25 mouse cellular contexts compared by ENCODE assay signal in genomic region chr3:126589556-126589955, GRCm38 (mm10). TPM values are rescaled to one million over a fixed set of nuclear protein-coding genes. Genes with fewer than 3 reads are reported as not detected.
DNase-seq lines count a peak whose midpoint lies in the region; ATAC-seq and TF ChIP-seq lines count a peak whose summit lies in the region.
"Had no signal": no experiment of that assay in that cellular context is flagged by ENCODE, and none has a peak within 500 bp of the region (broad histone marks: within the 10 kb centered on the region; RNA-seq: fewer than 3 reads in every experiment).

No protein-coding gene starts in this region.

- H3K9ac ChIP-seq in forebrain, postnatal 0 days = no peak overlapping the region
- H3K9ac ChIP-seq: embryonic facial prominence, embryonic 13.5 days; forebrain, embryonic 12.5 days; forebrain, embryonic 15.5 days; hindbrain, embryonic 12.5 days had no signal

- no peaks in the 10 kb centered on the region for H3K4me1 ChIP-seq in forebrain, postnatal 0 days (ENCODE audit: insufficient read depth)
- H3K4me1 ChIP-seq: embryonic facial prominence, embryonic 10.5 days; embryonic facial prominence, embryonic 13.5 days; forebrain, embryonic 12.5 days; forebrain, embryonic 15.5 days; hindbrain, embryonic 12.5 days had no signal

- no peaks in the 10 kb centered on the region for H3K36me3 ChIP-seq in forebrain, postnatal 0 days (ENCODE audit: insufficient read depth)
- H3K36me3 ChIP-seq: embryonic facial prominence, embryonic 10.5 days; embryonic facial prominence, embryonic 13.5 days; forebrain, embryonic 12.5 days; forebrain, embryonic 15.5 days; hindbrain, embryonic 12.5 days had no signal

- peak; percentile 67 for ATAC-seq in activated CD4-positive, CD25-positive, alpha-beta regulatory T cell, adult 4 months
- no peak for ATAC-seq in forebrain, postnatal 0 days
- ATAC-seq: forebrain, embryonic 15.5 days; hindbrain, embryonic 16.5 days; intestine, postnatal 0 days had no signal

- no peaks in the 10 kb centered on the region for H3K9me3 ChIP-seq in forebrain, postnatal 0 days (ENCODE audit: low read length)
- H3K9me3 ChIP-seq: embryonic facial prominence, embryonic 10.5 days; embryonic facial prominence, embryonic 13.5 days; forebrain, embryonic 12.5 days; forebrain, embryonic 15.5 days; hindbrain, embryonic 12.5 days had no signal

- no peaks in the 10 kb centered on the region for H3K27me3 ChIP-seq in forebrain, postnatal 0 days (ENCODE audit: insufficient read depth, low read length)
- H3K27me3 ChIP-seq: embryonic facial prominence, embryonic 13.5 days; forebrain, embryonic 12.5 days; forebrain, embryonic 15.5 days; hindbrain, embryonic 12.5 days had no signal

- no peak overlapping the region for H3K4me2 ChIP-seq in forebrain, postnatal 0 days (ENCODE audit: low read depth)
- H3K4me2 ChIP-seq: embryonic facial prominence, embryonic 13.5 days; forebrain, embryonic 12.5 days; forebrain, embryonic 15.5 days; heart, embryonic 11.5 days; hindbrain, embryonic 12.5 days had no signal

- 90% methylated on average over 7 of the region's 7 CpGs for WGBS in forebrain, postnatal 0 days

- DNase-seq in thymus, postnatal 0 days (ENCODE audit: low spot score) = peak; percentile 32
- DNase-seq in thymus, postnatal 4 days = no peak
- DNase-seq in naive thymus-derived CD4-positive, alpha-beta T cell, adult 2 months (ENCODE audit: low read depth) = peak; percentile 79
- no peak for DNase-seq in right cerebral cortex, postnatal 14 days
- DNase-seq in forebrain, postnatal 0 days = no peak
- DNase-seq: adrenal gland, adult 2 months; adrenal gland, postnatal 25 days; cerebellum, adult 11-12 months; cerebellum, adult 8-10 months; cerebellum, postnatal 10 days; cerebellum, postnatal 36 days; embryo, embryonic 11 days; gastrocnemius, adult 2 months; gastrocnemius, postnatal 14 days; heart, adult 11 months had no signal

- no peak overlapping the region for H3K27ac ChIP-seq in forebrain, postnatal 0 days (ENCODE audit: low read depth, low read length)
- H3K27ac ChIP-seq: embryonic facial prominence, embryonic 10.5 days; embryonic facial prominence, embryonic 13.5 days; forebrain, embryonic 12.5 days; forebrain, embryonic 15.5 days; gastrocnemius, adult 2 months; hindbrain, embryonic 12.5 days had no signal

- H3K4me3 ChIP-seq in forebrain, postnatal 0 days (ENCODE audit: low read depth, low read length) = no peak overlapping the region
- H3K4me3 ChIP-seq: embryonic facial prominence, embryonic 10.5 days; embryonic facial prominence, embryonic 13.5 days; erythroblast, embryonic 14.5 days; forebrain, embryonic 12.5 days; forebrain, embryonic 15.5 days; gastrocnemius, adult 2 months; hindbrain, embryonic 12.5 days had no signal

- no peak for TF ChIP-seq CTCF in forebrain, postnatal 0 days (IDR thresholded peaks at IDR 0.05; ENCODE audit: low read depth)

RNA-seq across cellular contexts. Expression of gene Camk2d, which starts 6.5 kb away (rescaled TPM):
- 30.5 and 39.5 TPM in 2 replicates for polyA plus RNA-seq in thymus, postnatal 0 days (2015; fragmentation: Nextera tagmentation; extraction: Ambion mirVana)
- polyA plus RNA-seq in activated CD4-positive, CD25-positive, alpha-beta regulatory T cell, adult 4 months (2017; shearing (Covaris generic)) = 10 to 100 TPM; 41.6 to 80.5 TPM
- total RNA-seq in forebrain, postnatal 0 days (2014; rRNA removed) = 62.3 and 97.7 TPM in 2 replicates
- 30.9 and 52.8 TPM in 2 replicates for polyA plus RNA-seq in forebrain, postnatal 0 days (2015; fragmentation: Nextera tagmentation; extraction: Ambion mirVana)
- polyA plus RNA-seq: erythroblast, embryonic 14.5 days had no signal

Comparison
In these comparisons a context has a peak if more than half of its experiments do, and no peak if none do; other contexts are left out.
1. DNase-seq: peak in thymus, postnatal 0 days (single experiment) and naive thymus-derived CD4-positive, alpha-beta T cell, adult 2 months (single experiment); none in thymus, postnatal 4 days (single experiment), right cerebral cortex, postnatal 14 days (single experiment) and forebrain, postnatal 0 days (single experiment).